Mouse (Mus musculus) kidney, postnatal 0 days (tissue): Measurements from ENCODE around the gene Asb17. TPM values are rescaled to one million over a fixed set of nuclear protein-coding genes. Genes with fewer than 3 reads are reported as not detected.
"Not testable (repeated sequence)": the region's sequence is repeated elsewhere in the genome, so short reads cannot be mapped to it uniquely, and the experiment has no call there.

Experiments used
- ATAC-seq: fragments of 200-750 bp; cut with Nextera tagmentation; replicated peaks from 2 replicates; pipeline ENCODE4 v1.8.0; 2017; ENCODE audit warnings: low read depth, moderate number of reproducible peaks, moderate TSS enrichment, moderate library complexity; ENCODE audit not compliant: low FRiP score
- DNase-seq: peaks from one replicate; pipeline ENCODE4 v3.0.0-alpha.2; 2016; ENCODE audit warnings: low spot score
- H3K27ac ChIP-seq: fragments of 300-500 bp; sonication (generic); 2 replicates; pipeline ENCODE4 v1.5.1; 2014; ENCODE audit warnings: mild to moderate bottlenecking
- H3K27me3 ChIP-seq: fragments of 300-500 bp; sonication (generic); 2 replicates; pipeline ENCODE4 v1.6.1; 2014; ENCODE audit warnings: low read length, mixed read lengths; ENCODE audit not compliant: insufficient read depth
- H3K36me3 ChIP-seq: fragments of 300-500 bp; sonication (generic); 2 replicates; pipeline ENCODE4 v1.6.1; 2014; ENCODE audit warnings: low read length, mixed read lengths; ENCODE audit not compliant: insufficient read depth
- H3K4me1 ChIP-seq: fragments of 300-500 bp; sonication (generic); replicated peaks from 2 replicates; pipeline ENCODE4 v1.6.1; 2014; ENCODE audit warnings: antibody characterized with exemption, low read length, mixed read lengths; ENCODE audit not compliant: insufficient read depth
- H3K4me2 ChIP-seq: fragments of 300-500 bp; sonication (generic); 2 replicates; pipeline ENCODE4 v1.6.1; 2014; ENCODE audit warnings: mild to moderate bottlenecking, low read length, moderate library complexity, mixed read lengths
- H3K4me3 ChIP-seq: fragments of 300-500 bp; sonication (generic); replicated peaks from 2 replicates; pipeline ENCODE4 v1.5.1; 2014; ENCODE audit warnings: low read depth, low read length
- H3K9ac ChIP-seq: fragments of 300-500 bp; sonication (generic); 2 replicates; pipeline ENCODE4 v1.6.1; 2014; ENCODE audit warnings: low read depth, low read length
- H3K9me3 ChIP-seq: fragments of 300-500 bp; sonication (generic); replicated peaks from 2 replicates; pipeline ENCODE4 v1.6.1; 2016; ENCODE audit warnings: low read length, inconsistent platforms, mixed read lengths
- CTCF ChIP-seq: IDR thresholded peaks from 2 replicates; pipeline ENCODE4 v1.5.1; 2016; ENCODE audit warnings: antibody characterized with exemption, low read depth, mild to moderate bottlenecking, moderate library complexity
- WGBS: fragments of 180-500 bp; shearing (Covaris S2); extraction: QIAGEN DNeasy Blood & Tissue Kit; methylation state at CpG from one replicate; pipeline ENCODE4 v1.1.7; 2014; 5-methylcytosine and 5-hydroxymethylcytosine counted together
- polyA plus RNA-seq: library from polyadenylated mRNA; unstranded; fragments of >200 nt; fragmentation: Nextera tagmentation; extraction: Ambion mirVana; gene quantifications from 2 replicates; pipeline ENCODE4 v1.2.1, GENCODE M21; 2015

The Asb17 gene
- polyA plus RNA-seq, 1 experiment from 2014 or later, result not detected

- no peak overlapping the region for H3K27ac ChIP-seq
- no peak for ATAC-seq
- no peak for DNase-seq
- no peaks in the 10 kb centered on the region for H3K36me3 ChIP-seq
- H3K9ac ChIP-seq, result no peak overlapping the region
- H3K4me1 ChIP-seq, result 0 out of 2 replicates have a peak, but pooled peaks cover 3% of the 10 kb centered on the region
- WGBS, result 95% methylated on average over 3 of the region's 3 CpGs
- H3K4me2 ChIP-seq, result no peak overlapping the region
- no peaks in the 10 kb centered on the region for H3K27me3 ChIP-seq
- H3K9me3 ChIP-seq, result no peaks in the 10 kb centered on the region
- no peak overlapping the region for H3K4me3 ChIP-seq
- TF ChIP-seq CTCF, result no peak
These were observed 25.3 kb upstream of the Asb17 start for GRCm38 (mm10) chr3:153818723-153819122.

- TF ChIP-seq CTCF, result no peak
- ATAC-seq, result no peak
- 87% methylated on average over 9 of the region's 9 CpGs for WGBS
- Histone ChIP-seq H3K27me3 (no peaks in the 10 kb centered on the region), H3K9me3 (no peaks in the 10 kb centered on the region), H3K4me2 (no peak overlapping the region), H3K36me3 (no peaks in the 10 kb centered on the region), H3K9ac (no peak overlapping the region), H3K4me3 (no peak overlapping the region), H3K27ac (no peak overlapping the region), H3K4me1 (peaks cover 5% of the 10 kb centered on the region; the same call in 1 of the 2 replicates)
- DNase-seq, result no peak
These were observed 24.6 kb upstream of the Asb17 start for GRCm38 (mm10) chr3:153819438-153819837.

- Histone ChIP-seq H3K27me3 (no peaks in the 10 kb centered on the region), H3K4me2 (no peak overlapping the region), H3K4me3 (no peak overlapping the region), H3K27ac (no peak overlapping the region), H3K36me3 (no peaks in the 10 kb centered on the region), H3K4me1 (peaks cover 2% of the 10 kb centered on the region; the same call in 1 of the 2 replicates), H3K9me3 (no peaks in the 10 kb centered on the region), H3K9ac (no peak overlapping the region)
- WGBS, result 54% methylated on average over 11 of the region's 11 CpGs
- ATAC-seq (no peak; the same call in 1 of the 2 replicates), DNase-seq (peak; percentile 25)
- TF ChIP-seq CTCF, result no peak
These were observed 20.1 kb upstream of the Asb17 start for GRCm38 (mm10) chr3:153823671-153824515.

GRCm38 (mm10) chr3:153825197-153825596, 18.8 kb upstream of the Asb17 start:
- Histone ChIP-seq H3K27ac (no peak overlapping the region), H3K4me1 (peaks cover 2% of the 10 kb centered on the region; the same call in 1 of the 2 replicates), H3K4me3 (no peak overlapping the region), H3K9ac (no peak overlapping the region), H3K4me2 (no peak overlapping the region), H3K27me3 (no peaks in the 10 kb centered on the region), H3K9me3 (no peaks in the 10 kb centered on the region), H3K36me3 (no peaks in the 10 kb centered on the region)
- DNase-seq (no peak), ATAC-seq (no peak)
- no peak for TF ChIP-seq CTCF
- WGBS, result 89% methylated on average over 10 of the region's 10 CpGs

- no peaks in the 10 kb centered on the region for H3K27me3 ChIP-seq
- 30% methylated on average over 6 of the region's 6 CpGs for WGBS
These were observed 17.4 kb upstream of the Asb17 start for GRCm38 (mm10) chr3:153826616-153827015.

GRCm38 (mm10) chr3:153829788-153830187, 14.2 kb upstream of the Asb17 start:
- not testable (repeated sequence) for H3K4me1 ChIP-seq, H3K9me3 ChIP-seq, ATAC-seq, H3K27ac ChIP-seq, H3K4me2 ChIP-seq, H3K9ac ChIP-seq, H3K36me3 ChIP-seq, DNase-seq, H3K27me3 ChIP-seq, H3K4me3 ChIP-seq
- WGBS, result 93% methylated on average over 3 of the region's 3 CpGs

More at GRCm38 (mm10) chr3:153826616-153827015, 17.4 kb upstream of the Asb17 start:
- DNase-seq, result no peak
- Histone ChIP-seq H3K36me3 (no peaks in the 10 kb centered on the region), H3K9me3 (no peaks in the 10 kb centered on the region), H3K4me1 (peaks cover 2% of the 10 kb centered on the region; the same call in 1 of the 2 replicates), H3K9ac (no peak overlapping the region), H3K4me2 (no peak overlapping the region), H3K27ac (no peak overlapping the region), H3K4me3 (no peak overlapping the region)
- TF ChIP-seq CTCF, result no peak
- no peak for ATAC-seq
